Mouse (Mus musculus): ENCODE data around the gene Mta3. TPM values are rescaled to one million over a fixed set of nuclear protein-coding genes. Genes with fewer than 3 reads are reported as not detected.

The Mta3 gene
- total RNA-seq, 1 experiment = 52.8 TPM

DNA sequence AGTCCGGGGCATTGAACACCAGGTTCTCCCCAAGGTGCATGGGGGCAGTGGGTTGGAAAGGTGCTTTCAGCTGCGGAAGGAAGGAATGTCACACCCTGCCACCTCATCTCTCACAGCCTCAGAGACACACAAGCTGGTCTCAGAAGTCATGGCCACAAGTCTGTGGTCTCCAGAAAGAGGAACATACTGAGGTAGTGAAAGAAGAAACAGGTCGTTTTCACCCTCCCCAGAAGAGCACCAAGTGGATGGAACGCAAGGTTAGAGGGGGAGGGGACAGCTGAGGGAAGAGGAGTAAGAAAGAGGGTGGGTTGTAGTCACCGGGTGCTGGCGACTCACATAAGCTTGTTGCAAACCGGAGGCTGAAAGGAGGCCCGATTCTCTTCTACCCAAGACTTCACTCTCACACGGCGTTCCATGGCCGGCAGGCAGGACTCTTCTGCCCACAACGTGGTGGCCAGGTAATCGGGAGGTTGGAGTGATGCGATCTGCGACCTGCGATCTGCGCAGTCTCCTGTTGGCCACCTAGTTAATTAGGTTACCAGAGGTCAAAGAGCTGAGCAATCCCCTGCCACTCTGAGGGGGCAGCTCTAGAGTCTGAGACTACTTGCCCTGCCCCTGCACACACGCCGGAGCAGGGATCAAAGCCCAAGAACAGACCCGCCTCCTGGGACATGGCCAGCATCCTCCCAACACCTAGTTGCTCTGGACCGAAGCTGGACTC is 140.5 kb downstream of the Mta3 start:
- H3K36me3 ChIP-seq (ENCODE audit: control insufficient read depth, insufficient read depth, low read length, poor library complexity, severe bottlenecking) = no peaks in the 10 kb centered on the region
- no peaks in the 10 kb centered on the region for H3K9me3 ChIP-seq (ENCODE audit: control insufficient read depth, insufficient read depth, low read depth, low read length)
- no peak for TF ChIP-seq ZC3H11A (IDR thresholded peaks at IDR 0.05; ENCODE audit: borderline replicate concordance, low read depth, low read length)
- TF ChIP-seq CHD2 (IDR thresholded peaks at IDR 0.05; ENCODE audit: low read depth, low read length) = no peak
- TF ChIP-seq MAFK (IDR thresholded peaks at IDR 0.05; ENCODE audit: insufficient read depth, low read depth, low read length) = no peak
- TF ChIP-seq ZNF384 (IDR thresholded peaks at IDR 0.05; ENCODE audit: low read depth, low read length) = no peak
- TF ChIP-seq HCFC1 (IDR thresholded peaks at IDR 0.05; ENCODE audit: borderline replicate concordance, insufficient read depth, low read length) = no peak
- H3K27ac ChIP-seq (ENCODE audit: insufficient read depth, low read depth, low read length, poor library complexity, severe bottlenecking) = no peak overlapping the region
- H3K4me1 ChIP-seq (ENCODE audit: control insufficient read depth in 2 of 2, insufficient read depth in 2 of 2, low read length in 2 of 2, poor library complexity in 1 of 2) = peaks cover 2 to 15% of the 10 kb centered on the region in 2 experiments; a peak in 3 of 4 replicates
- DNase-seq (ENCODE audit: low read depth, low spot score) = no peak
- H3K9ac ChIP-seq (ENCODE audit: insufficient read depth, low read depth, low read length, poor library complexity, severe bottlenecking) = no peak overlapping the region
- peak overlapping the region; percentile 3 to 12; a peak in 1 of 4 replicates for H3K4me3 ChIP-seq (ENCODE audit: insufficient read depth in 1 of 2, low read depth in 1 of 2, low read length in 2 of 2, poor library complexity in 1 of 2, severe bottlenecking in 1 of 2)
- in situ Hi-C loops (cut with MboI; ENCODE audit: low sequenced_read_pairs in 2 of 2, unreplicated experiment in 2 of 2) = loop anchor here in 1 of 2 experiments (25.0 kb wide), 1 partner anchor 559 kb away; no protein-coding TSS in a partner anchor

DNA sequence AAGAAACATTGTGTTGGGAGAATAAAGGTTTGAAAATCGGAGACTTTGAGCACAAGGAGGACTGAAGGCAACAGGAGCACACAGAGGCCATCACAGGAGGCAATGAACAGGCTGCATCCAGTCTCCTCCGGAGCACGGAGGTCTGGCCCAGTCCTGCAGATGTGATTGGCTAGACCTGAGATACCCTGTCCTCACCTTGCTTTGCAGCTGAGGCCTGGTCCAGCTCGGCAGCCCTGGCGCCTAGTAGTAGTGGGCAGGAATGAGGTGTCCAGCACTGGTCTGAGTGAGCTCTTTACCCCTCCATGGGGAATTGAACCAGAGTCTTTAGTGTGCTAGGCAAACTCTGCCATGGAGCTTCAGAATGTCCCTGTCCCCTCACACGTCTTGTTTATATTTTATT is 141.1 kb downstream of the Mta3 start:
- Histone ChIP-seq H3K4me1 (ENCODE audit: control insufficient read depth in 2 of 2, insufficient read depth in 2 of 2, low read length in 2 of 2, poor library complexity in 1 of 2) (peaks cover 2 to 15% of the 10 kb centered on the region in 2 experiments; a peak in 3 of 4 replicates), H3K36me3 (ENCODE audit: control insufficient read depth, insufficient read depth, low read length, poor library complexity, severe bottlenecking) (no peaks in the 10 kb centered on the region), H3K4me3 (ENCODE audit: insufficient read depth in 1 of 2, low read depth in 1 of 2, low read length in 2 of 2, poor library complexity in 1 of 2, severe bottlenecking in 1 of 2) (no peak overlapping the region), H3K9ac (ENCODE audit: insufficient read depth, low read depth, low read length, poor library complexity, severe bottlenecking) (no peak overlapping the region), H3K27ac (ENCODE audit: insufficient read depth, low read depth, low read length, poor library complexity, severe bottlenecking) (no peak overlapping the region), H3K9me3 (ENCODE audit: control insufficient read depth, insufficient read depth, low read depth, low read length) (no peaks in the 10 kb centered on the region)
- TF ChIP-seq ZC3H11A (IDR thresholded peaks at IDR 0.05; ENCODE audit: borderline replicate concordance, low read depth, low read length) (no peak), CHD2 (IDR thresholded peaks at IDR 0.05; ENCODE audit: low read depth, low read length) (no peak), ZNF384 (IDR thresholded peaks at IDR 0.05; ENCODE audit: low read depth, low read length) (no peak), HCFC1 (IDR thresholded peaks at IDR 0.05; ENCODE audit: borderline replicate concordance, insufficient read depth, low read length) (no peak), MAFK (IDR thresholded peaks at IDR 0.05; ENCODE audit: insufficient read depth, low read depth, low read length) (no peak)
- in situ Hi-C loops (cut with MboI; ENCODE audit: low sequenced_read_pairs in 2 of 2, unreplicated experiment in 2 of 2) = loop anchor here in 1 of 2 experiments (25.0 kb wide), 1 partner anchor 560 kb away; no protein-coding TSS in a partner anchor
- DNase-seq (ENCODE audit: low read depth, low spot score) = no peak

DNA sequence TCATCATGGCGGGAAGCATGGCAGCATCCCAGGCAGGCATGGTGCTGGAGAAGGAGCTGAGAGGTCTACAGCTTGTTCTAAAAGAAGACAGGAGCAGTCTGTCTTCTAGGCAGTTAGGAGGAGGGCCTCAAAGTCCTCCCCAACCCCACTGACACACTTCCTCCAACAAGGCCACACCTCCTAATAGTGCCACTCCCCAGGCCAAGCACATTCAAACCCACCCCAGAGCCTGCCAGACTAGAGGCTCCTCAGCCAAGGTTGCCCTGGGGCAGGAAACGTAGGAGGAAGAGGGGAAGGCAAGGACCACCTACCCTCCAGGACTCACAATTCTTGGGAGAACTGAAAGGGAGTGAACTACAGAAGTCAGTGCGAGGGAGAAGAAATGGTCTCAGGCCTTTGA is 141.9 kb downstream of the Mta3 start, which contains the start of gene Haao:
TSS of gene Haao (minus strand) at position 149 of the 400 bp plus-strand sequence.
- no peaks in the 10 kb centered on the region for H3K36me3 ChIP-seq (ENCODE audit: control insufficient read depth, insufficient read depth, low read length, poor library complexity, severe bottlenecking)
- no peak within 1 kb of the TSS for H3K4me3 ChIP-seq (ENCODE audit: insufficient read depth in 1 of 2, low read depth in 1 of 2, low read length in 2 of 2, poor library complexity in 1 of 2, severe bottlenecking in 1 of 2)
- TF ChIP-seq ZC3H11A (IDR thresholded peaks at IDR 0.05; ENCODE audit: borderline replicate concordance, low read depth, low read length) = no peak
- TF ChIP-seq MAFK (IDR thresholded peaks at IDR 0.05; ENCODE audit: insufficient read depth, low read depth, low read length) = no peak
- TF ChIP-seq ZNF384 (IDR thresholded peaks at IDR 0.05; ENCODE audit: low read depth, low read length) = no peak
- TF ChIP-seq HCFC1 (IDR thresholded peaks at IDR 0.05; ENCODE audit: borderline replicate concordance, insufficient read depth, low read length) = no peak
- no peak for TF ChIP-seq CHD2 (IDR thresholded peaks at IDR 0.05; ENCODE audit: low read depth, low read length)
- H3K4me1 ChIP-seq (ENCODE audit: control insufficient read depth in 2 of 2, insufficient read depth in 2 of 2, low read length in 2 of 2, poor library complexity in 1 of 2) = peaks cover 2 to 15% of the 10 kb centered on the region in 2 experiments; a peak in 3 of 4 replicates
- no peaks in the 10 kb centered on the region for H3K9me3 ChIP-seq (ENCODE audit: control insufficient read depth, insufficient read depth, low read depth, low read length)
- in situ Hi-C loops (cut with MboI; ENCODE audit: low sequenced_read_pairs in 2 of 2, unreplicated experiment in 2 of 2) = loop anchor here in 1 of 2 experiments (25.0 kb wide), 1 partner anchor 561 kb away; no protein-coding TSS in a partner anchor
- DNase-seq (ENCODE audit: low read depth, low spot score) = no peak
- no peak within 1 kb of the TSS for H3K9ac ChIP-seq (ENCODE audit: insufficient read depth, low read depth, low read length, poor library complexity, severe bottlenecking)
- H3K27ac ChIP-seq (ENCODE audit: insufficient read depth, low read depth, low read length, poor library complexity, severe bottlenecking) = no peak within 1 kb of the TSS

DNA sequence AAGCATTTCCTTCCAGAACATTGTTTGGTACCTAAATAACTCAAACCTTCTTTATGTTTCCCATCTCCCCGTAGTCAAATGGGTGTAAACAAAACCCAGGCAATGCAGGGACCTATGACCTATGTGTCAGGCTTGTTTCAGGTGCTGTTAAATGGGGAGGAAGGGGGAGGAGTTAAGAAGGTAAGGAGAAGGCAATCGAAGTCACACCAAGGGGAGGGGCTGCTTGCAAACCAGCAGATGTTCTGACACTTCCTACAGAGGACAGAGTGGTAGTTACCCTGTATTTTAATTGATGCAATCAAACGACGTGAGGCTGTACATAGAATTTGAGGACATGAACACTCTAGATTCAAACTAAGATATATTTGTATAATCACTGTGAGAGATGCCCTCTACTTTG is 142.5 kb downstream of the Mta3 start:
- TF ChIP-seq MAFK (IDR thresholded peaks at IDR 0.05; ENCODE audit: insufficient read depth, low read depth, low read length) = no peak
- no peak for TF ChIP-seq HCFC1 (IDR thresholded peaks at IDR 0.05; ENCODE audit: borderline replicate concordance, insufficient read depth, low read length)
- no peak for TF ChIP-seq CHD2 (IDR thresholded peaks at IDR 0.05; ENCODE audit: low read depth, low read length)
- no peak for TF ChIP-seq ZNF384 (IDR thresholded peaks at IDR 0.05; ENCODE audit: low read depth, low read length)
- TF ChIP-seq ZC3H11A (IDR thresholded peaks at IDR 0.05; ENCODE audit: borderline replicate concordance, low read depth, low read length) = no peak
- no peak overlapping the region for H3K27ac ChIP-seq (ENCODE audit: insufficient read depth, low read depth, low read length, poor library complexity, severe bottlenecking)
- H3K9me3 ChIP-seq (ENCODE audit: control insufficient read depth, insufficient read depth, low read depth, low read length) = no peaks in the 10 kb centered on the region
- H3K4me3 ChIP-seq (ENCODE audit: insufficient read depth in 1 of 2, low read depth in 1 of 2, low read length in 2 of 2, poor library complexity in 1 of 2, severe bottlenecking in 1 of 2) = no peak overlapping the region
- in situ Hi-C loops (cut with MboI; ENCODE audit: low sequenced_read_pairs in 2 of 2, unreplicated experiment in 2 of 2) = loop anchor here in 1 of 2 experiments (25.0 kb wide), 1 partner anchor 561 kb away; no protein-coding TSS in a partner anchor
- H3K36me3 ChIP-seq (ENCODE audit: control insufficient read depth, insufficient read depth, low read length, poor library complexity, severe bottlenecking) = no peaks in the 10 kb centered on the region
- peaks cover 2 to 15% of the 10 kb centered on the region in 2 experiments; a peak in 3 of 4 replicates for H3K4me1 ChIP-seq (ENCODE audit: control insufficient read depth in 2 of 2, insufficient read depth in 2 of 2, low read length in 2 of 2, poor library complexity in 1 of 2)
- no peak for DNase-seq (ENCODE audit: low read depth, low spot score)
- H3K9ac ChIP-seq (ENCODE audit: insufficient read depth, low read depth, low read length, poor library complexity, severe bottlenecking) = no peak overlapping the region
